Comparison of ENCODE assay signal across 8 mouse cellular contexts in genomic region chr10:127165354-127165653, GRCm38 (mm10). TPM values are rescaled to one million over a fixed set of nuclear protein-coding genes. Genes with fewer than 3 reads are reported as not detected.
DNase-seq lines count a peak whose midpoint lies in the region; ATAC-seq and TF ChIP-seq lines count a peak whose summit lies in the region.

No protein-coding gene starts in this region.

- peak overlapping the region; percentile 65 for H3K9ac ChIP-seq in kidney, postnatal 0 days (ENCODE audit: low read depth, low read length)
- H3K9ac ChIP-seq in embryonic facial prominence, embryonic 11.5 days (replicated peaks; ENCODE audit: low read length): peak overlapping the region; percentile 72
- H3K9ac ChIP-seq in hindbrain, embryonic 15.5 days: peak overlapping the region; percentile 98
- peak overlapping the region; percentile 96 for H3K9ac ChIP-seq in midbrain, postnatal 0 days (replicated peaks; ENCODE audit: low read length, poor library complexity, severe bottlenecking)

- no peaks in the 10 kb centered on the region for H3K27me3 ChIP-seq in kidney, postnatal 0 days (ENCODE audit: insufficient read depth, low read length)
- H3K27me3 ChIP-seq in embryonic facial prominence, embryonic 11.5 days (ENCODE audit: control insufficient read depth, insufficient read depth, low read length): peaks cover 45% of the 10 kb centered on the region
- peaks cover 26% of the 10 kb centered on the region for H3K27me3 ChIP-seq in hindbrain, embryonic 15.5 days
- H3K27me3 ChIP-seq in midbrain, postnatal 0 days (ENCODE audit: insufficient read depth, low read length): 0 out of 2 replicates have a peak, but pooled peaks cover 5% of the 10 kb centered on the region

- H3K9me3 ChIP-seq in kidney, postnatal 0 days (replicated peaks; ENCODE audit: low read length): no peaks in the 10 kb centered on the region
- H3K9me3 ChIP-seq in embryonic facial prominence, embryonic 11.5 days (replicated peaks; ENCODE audit: control insufficient read depth, low read length): no peaks in the 10 kb centered on the region
- no peaks in the 10 kb centered on the region for H3K9me3 ChIP-seq in hindbrain, embryonic 15.5 days
- H3K9me3 ChIP-seq in midbrain, postnatal 0 days (ENCODE audit: low read length): no peaks in the 10 kb centered on the region

- ATAC-seq in kidney, postnatal 0 days (replicated peaks; ENCODE audit: low FRiP score, low read depth): peak; percentile 48
- peak; percentile 46 for ATAC-seq in embryonic facial prominence, embryonic 11.5 days (replicated peaks; ENCODE audit: insufficient number of reproducible peaks, low FRiP score, low TSS enrichment, low read depth)
- ATAC-seq in hindbrain, embryonic 15.5 days (ENCODE audit: low FRiP score, low read depth): peak; percentile 64
- peak; percentile 48 for ATAC-seq in midbrain, postnatal 0 days (ENCODE audit: low FRiP score)

- peak overlapping the region; percentile 57 for H3K4me3 ChIP-seq in kidney, postnatal 0 days (replicated peaks; ENCODE audit: low read depth, low read length)
- peak overlapping the region; percentile 55 for H3K4me3 ChIP-seq in embryonic facial prominence, embryonic 11.5 days (ENCODE audit: low read depth, low read length)
- H3K4me3 ChIP-seq in hindbrain, embryonic 15.5 days: peak overlapping the region; percentile 93
- peak overlapping the region; percentile 92 for H3K4me3 ChIP-seq in midbrain, postnatal 0 days (ENCODE audit: low read depth, low read length)

- H3K36me3 ChIP-seq in kidney, postnatal 0 days (ENCODE audit: insufficient read depth, low read length): no peaks in the 10 kb centered on the region
- no peaks in the 10 kb centered on the region for H3K36me3 ChIP-seq in embryonic facial prominence, embryonic 11.5 days (replicated peaks; ENCODE audit: control insufficient read depth, insufficient read depth, low read depth, low read length)
- no peaks in the 10 kb centered on the region for H3K36me3 ChIP-seq in hindbrain, embryonic 15.5 days
- H3K36me3 ChIP-seq in midbrain, postnatal 0 days (ENCODE audit: insufficient read depth, low read length): 0 out of 2 replicates have a peak, but pooled peaks cover 5% of the 10 kb centered on the region

- WGBS in kidney, postnatal 0 days: under 1% methylated on average over 41 of the region's 42 CpGs
- WGBS in embryonic facial prominence, embryonic 11.5 days: under 1% methylated on average over 40 of the region's 42 CpGs
- WGBS in hindbrain, embryonic 15.5 days: under 1% methylated on average over 42 of the region's 42 CpGs
- 0% methylated on average over 23 of the region's 42 CpGs for WGBS in midbrain, postnatal 0 days

- no peak for DNase-seq in kidney, postnatal 0 days (ENCODE audit: low spot score)
- no peak for DNase-seq in kidney, adult 18-20 months
- no peak for DNase-seq in embryonic facial prominence, embryonic 11.5 days (ENCODE audit: low spot score)
- no peak for DNase-seq in midbrain, postnatal 0 days (ENCODE audit: low spot score)
- no peak for DNase-seq in layer of hippocampus, adult 8-10 months (ENCODE audit: low spot score in 2 of 2)
- no peak for DNase-seq in cerebellum, adult 9-11 months
- DNase-seq in thymus, postnatal 4 days: no peak

- peak overlapping the region; percentile 93 for H3K4me2 ChIP-seq in kidney, postnatal 0 days (ENCODE audit: low read length)
- peak overlapping the region; percentile 100 for H3K4me2 ChIP-seq in embryonic facial prominence, embryonic 11.5 days (ENCODE audit: low read depth, low read length)
- peak overlapping the region; percentile 84 for H3K4me2 ChIP-seq in hindbrain, embryonic 15.5 days
- H3K4me2 ChIP-seq in midbrain, postnatal 0 days (ENCODE audit: low read depth, low read length, poor library complexity, severe bottlenecking): peak overlapping the region; percentile 77

- peak overlapping the region; percentile 52; the same call in 1 of the 2 replicates for H3K27ac ChIP-seq in kidney, postnatal 0 days
- no peak overlapping the region for H3K27ac ChIP-seq in embryonic facial prominence, embryonic 11.5 days (replicated peaks; ENCODE audit: low read depth, low read length)
- H3K27ac ChIP-seq in hindbrain, embryonic 15.5 days (replicated peaks): peak overlapping the region; percentile 92
- peak overlapping the region; percentile 95 for H3K27ac ChIP-seq in midbrain, postnatal 0 days (ENCODE audit: low read depth, low read length)

- TF ChIP-seq CTCF in kidney, postnatal 0 days (IDR thresholded peaks at IDR 0.05; ENCODE audit: low read depth): no peak
- no peak for TF ChIP-seq CTCF in midbrain, postnatal 0 days (IDR thresholded peaks at IDR 0.05)

- peaks cover 6% of the 10 kb centered on the region; the same call in 1 of the 2 replicates for H3K4me1 ChIP-seq in kidney, postnatal 0 days (replicated peaks; ENCODE audit: insufficient read depth, low read length)
- H3K4me1 ChIP-seq in embryonic facial prominence, embryonic 11.5 days (ENCODE audit: control insufficient read depth, insufficient read depth, low read length): no peaks in the 10 kb centered on the region; the same call in 1 of the 2 replicates
- peaks cover 29% of the 10 kb centered on the region for H3K4me1 ChIP-seq in hindbrain, embryonic 15.5 days (replicated peaks)
- peaks cover 8% of the 10 kb centered on the region; the same call in 1 of the 2 replicates for H3K4me1 ChIP-seq in midbrain, postnatal 0 days (ENCODE audit: insufficient read depth, low read length)

RNA-seq across cellular contexts. Expression of gene B4galnt1, which starts 0.3 kb away (rescaled TPM):
- polyA plus RNA-seq in kidney, postnatal 0 days (2015; fragmentation: Nextera tagmentation; extraction: Ambion mirVana): 15.0 and 16.4 TPM in 2 replicates
- polyA plus RNA-seq in embryonic facial prominence, embryonic 11.5 days (2014; fragmentation: Nextera tagmentation; extraction: Ambion mirVana): 4.9 and 5.2 TPM in 2 replicates
- polyA plus RNA-seq in hindbrain, embryonic 15.5 days (2015; fragmentation: Nextera tagmentation; extraction: Ambion mirVana): 54.0 and 74.6 TPM in 2 replicates
- 126 and 134 TPM in 2 replicates for total RNA-seq in midbrain, postnatal 0 days (2014; rRNA removed)
- polyA plus RNA-seq in midbrain, postnatal 0 days (2015; fragmentation: Nextera tagmentation; extraction: Ambion mirVana): 86.8 and 88.6 TPM in 2 replicates
- total RNA-seq in layer of hippocampus, adult 8-10 months (2022): 100 to 1,000 TPM; 113 to 123 (median 113) TPM

RNA-seq across cellular contexts. Expression of gene Slc26a10, which starts 15.1 kb away (rescaled TPM):
- 2.8 and 3.1 TPM in 2 replicates for polyA plus RNA-seq in kidney, postnatal 0 days (2015; fragmentation: Nextera tagmentation; extraction: Ambion mirVana)
- polyA plus RNA-seq in embryonic facial prominence, embryonic 11.5 days (2014; fragmentation: Nextera tagmentation; extraction: Ambion mirVana): 1.1 and 2.0 TPM in 2 replicates
- polyA plus RNA-seq in hindbrain, embryonic 15.5 days (2015; fragmentation: Nextera tagmentation; extraction: Ambion mirVana): 0.91 and 1.0 TPM in 2 replicates
- 0.05 TPM in 2 replicates for total RNA-seq in midbrain, postnatal 0 days (2014; rRNA removed)
- 0.80 TPM in 2 replicates for polyA plus RNA-seq in midbrain, postnatal 0 days (2015; fragmentation: Nextera tagmentation; extraction: Ambion mirVana)
- total RNA-seq in layer of hippocampus, adult 8-10 months (2022): 10 to 100 TPM; 12.2 to 17.5 (median 14.4) TPM

RNA-seq across cellular contexts. Expression of gene Arhgef25, which starts 24.6 kb away (rescaled TPM):
- polyA plus RNA-seq in kidney, postnatal 0 days (2015; fragmentation: Nextera tagmentation; extraction: Ambion mirVana): 27.9 and 29.0 TPM in 2 replicates
- polyA plus RNA-seq in embryonic facial prominence, embryonic 11.5 days (2014; fragmentation: Nextera tagmentation; extraction: Ambion mirVana): 32.7 and 38.4 TPM in 2 replicates
- 27.3 and 30.3 TPM in 2 replicates for polyA plus RNA-seq in hindbrain, embryonic 15.5 days (2015; fragmentation: Nextera tagmentation; extraction: Ambion mirVana)
- total RNA-seq in midbrain, postnatal 0 days (2014; rRNA removed): 47.6 and 48.8 TPM in 2 replicates
- 13.5 and 15.4 TPM in 2 replicates for polyA plus RNA-seq in midbrain, postnatal 0 days (2015; fragmentation: Nextera tagmentation; extraction: Ambion mirVana)
- 100 to 1,000 TPM; 310 to 386 (median 350) TPM for total RNA-seq in layer of hippocampus, adult 8-10 months (2022)

RNA-seq across cellular contexts. Expression of gene Dtx3, which starts 30.2 kb away (rescaled TPM):
- 83.3 and 85.1 TPM in 2 replicates for polyA plus RNA-seq in kidney, postnatal 0 days (2015; fragmentation: Nextera tagmentation; extraction: Ambion mirVana)
- 93.8 and 108 TPM in 2 replicates for polyA plus RNA-seq in embryonic facial prominence, embryonic 11.5 days (2014; fragmentation: Nextera tagmentation; extraction: Ambion mirVana)
- 240 and 266 TPM in 2 replicates for polyA plus RNA-seq in hindbrain, embryonic 15.5 days (2015; fragmentation: Nextera tagmentation; extraction: Ambion mirVana)
- 258 and 275 TPM in 2 replicates for total RNA-seq in midbrain, postnatal 0 days (2014; rRNA removed)
- 205 and 217 TPM in 2 replicates for polyA plus RNA-seq in midbrain, postnatal 0 days (2015; fragmentation: Nextera tagmentation; extraction: Ambion mirVana)
- total RNA-seq in layer of hippocampus, adult 8-10 months (2022): 100 to 1,000 TPM; 214 to 267 (median 229) TPM

RNA-seq across cellular contexts. Expression of gene Os9, which starts 44.4 kb away (rescaled TPM):
- 107 and 114 TPM in 2 replicates for polyA plus RNA-seq in kidney, postnatal 0 days (2015; fragmentation: Nextera tagmentation; extraction: Ambion mirVana)
- 29.5 and 29.9 TPM in 2 replicates for polyA plus RNA-seq in embryonic facial prominence, embryonic 11.5 days (2014; fragmentation: Nextera tagmentation; extraction: Ambion mirVana)
- 125 and 130 TPM in 2 replicates for polyA plus RNA-seq in hindbrain, embryonic 15.5 days (2015; fragmentation: Nextera tagmentation; extraction: Ambion mirVana)
- total RNA-seq in midbrain, postnatal 0 days (2014; rRNA removed): 114 and 120 TPM in 2 replicates
- polyA plus RNA-seq in midbrain, postnatal 0 days (2015; fragmentation: Nextera tagmentation; extraction: Ambion mirVana): 126 TPM in 2 replicates
- 100 to 1,000 TPM in 2 of 4 experiments, 10 to 100 TPM in 2; 98.1 to 120 (median 109) TPM for total RNA-seq in layer of hippocampus, adult 8-10 months (2022)
